Mouse (Mus musculus) heart, postnatal 10 days (tissue): Measurements from ENCODE around the gene B3gnt9. TPM values are rescaled to one million over a fixed set of nuclear protein-coding genes. Genes with fewer than 3 reads are reported as not detected.
"Not testable (repeated sequence)": the region's sequence is repeated elsewhere in the genome, so short reads cannot be mapped to it uniquely, and the experiment has no call there.

Experiments used
- DNase-seq, 2 experiments: peaks; one replicate each; pipeline ENCODE4 v3.0.0; 2021
- intact Hi-C: fragments of 180-260 bp; cut with DNase I; formaldehyde crosslinking; loops from one replicate; pipeline ENCODE4 v1.15.1; 2025
- total RNA-seq, 2 experiments: library from RNA; stranded (reverse); gene quantifications; 2 replicates each; pipeline ENCODE4 v1.2.3; 2021

The B3gnt9 gene
- total RNA-seq, 2 experiments from 2014 or later, result 8.9 to 9.5 TPM

DNA sequence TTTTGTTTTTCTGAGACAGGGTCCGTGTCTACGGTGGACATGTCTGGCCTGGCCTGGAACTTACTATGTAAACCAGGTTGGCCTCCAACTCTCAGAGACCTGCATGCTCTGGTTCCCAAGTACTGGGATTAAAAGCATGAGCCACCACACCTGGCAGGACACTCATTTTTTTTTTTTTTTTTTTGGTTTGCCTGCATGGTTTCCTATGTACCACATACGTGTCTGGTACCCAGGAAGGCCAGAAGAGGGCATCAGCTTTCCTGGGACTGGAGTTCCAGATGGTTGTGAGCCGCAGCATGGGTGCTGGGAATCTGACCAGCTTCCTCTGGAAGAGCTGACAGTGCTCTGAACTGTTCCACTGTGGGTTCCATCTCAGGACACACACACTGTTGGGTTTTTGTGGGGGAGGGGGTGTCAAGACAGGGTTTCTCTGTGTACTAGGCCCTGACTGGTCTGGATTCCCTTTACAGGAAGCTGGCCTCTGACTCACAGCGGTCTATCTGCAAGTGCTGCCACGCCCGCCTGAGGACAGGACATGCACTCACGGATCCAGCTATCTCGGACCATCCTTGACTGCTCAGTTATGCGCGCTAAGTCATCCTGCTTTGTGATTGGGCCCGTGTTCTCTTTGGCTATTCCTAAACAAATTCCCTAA, 6.5 kb upstream of the B3gnt9 start:
- no peak for DNase-seq
- intact Hi-C loops, result no loop called here

DNA sequence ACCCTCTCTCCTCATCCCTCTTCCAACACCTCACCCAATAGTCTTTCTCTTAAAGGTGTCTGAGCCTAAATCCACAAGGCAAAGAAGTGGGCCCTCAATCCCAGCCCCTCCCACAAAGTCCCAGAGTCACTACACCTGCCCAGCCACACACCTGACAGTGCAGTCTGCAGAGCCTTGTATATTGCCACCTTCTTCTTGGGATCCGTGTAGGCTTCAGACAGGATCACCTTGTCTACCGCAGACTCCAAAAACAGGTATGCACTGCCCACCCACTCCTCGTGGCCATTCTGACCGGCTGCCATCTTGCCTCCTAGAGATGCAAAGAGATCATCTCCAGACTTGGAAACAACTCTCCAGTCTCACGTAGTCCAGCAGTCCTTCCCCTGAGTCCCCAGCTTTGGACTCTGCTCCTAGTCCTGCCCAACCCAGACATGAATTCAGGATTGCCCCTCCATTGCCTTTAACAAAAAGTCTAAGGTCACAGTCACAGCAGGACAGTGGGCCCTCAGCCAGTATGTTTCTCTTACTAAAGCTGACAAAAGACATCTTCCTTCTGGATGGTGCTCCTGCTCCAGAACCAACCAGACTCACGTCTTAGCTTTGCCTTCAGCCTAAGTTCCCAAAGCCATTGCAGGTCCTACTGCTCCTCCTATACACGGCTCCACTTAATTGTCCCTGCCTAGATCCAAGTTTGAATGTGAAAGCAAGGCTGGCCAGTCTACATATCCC, 5.6 kb upstream of the B3gnt9 start:
- no peak for DNase-seq
- intact Hi-C loops, result no loop called here

GRCm38 (mm10) chr8:105259721-105260320, 4.9 kb upstream of the B3gnt9 start:
- peak; percentile 78 to 86 for DNase-seq
- intact Hi-C loops, result no loop called here

DNA sequence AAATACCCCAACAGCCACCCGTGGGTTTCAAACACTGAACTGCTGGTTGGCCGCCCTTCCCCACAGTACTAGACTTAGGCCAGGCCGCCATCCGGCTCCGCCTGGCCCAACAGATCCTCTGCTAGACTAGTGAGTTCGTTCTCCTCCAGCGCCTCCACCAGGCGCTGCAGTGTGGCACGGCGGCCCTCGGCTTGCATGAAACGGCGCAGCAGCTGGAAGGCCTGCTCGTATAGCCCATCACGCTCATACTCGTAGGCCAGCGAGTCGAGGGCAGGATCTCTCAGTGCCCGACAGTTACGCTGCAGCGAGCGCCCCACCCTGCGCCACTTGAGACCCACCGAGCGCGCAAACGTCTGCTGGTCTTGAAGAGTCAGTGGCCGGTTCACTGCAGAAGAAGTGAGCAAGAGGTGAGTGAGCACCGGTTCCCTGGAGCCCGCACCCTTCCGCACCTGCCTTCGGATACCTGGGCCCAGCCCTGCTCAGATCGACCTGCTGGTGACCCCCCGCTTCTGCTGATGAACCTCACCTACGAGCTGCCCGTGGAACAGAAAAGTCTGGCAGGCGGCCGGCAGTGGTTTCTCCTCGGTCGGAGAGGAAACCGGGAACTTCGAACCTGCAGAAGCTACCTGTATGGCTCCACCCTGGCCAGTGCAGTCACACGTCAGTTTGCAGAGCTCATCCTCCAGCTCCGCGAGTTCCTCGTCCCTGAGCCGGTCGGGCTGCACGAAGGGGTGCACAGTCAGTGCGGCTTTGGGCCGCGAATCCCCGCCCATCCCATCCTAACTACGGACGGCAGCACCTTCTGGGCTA, 4.2 kb upstream of the B3gnt9 start:
- intact Hi-C loops, result no loop called here
- peak in 1 of 2 experiments; percentile 33 for DNase-seq

- intact Hi-C loops, result no loop called here
- no peak for DNase-seq
Measured at GRCm38 (mm10) chr8:105257318-105258114, 2.6 kb upstream of the B3gnt9 start.

DNA sequence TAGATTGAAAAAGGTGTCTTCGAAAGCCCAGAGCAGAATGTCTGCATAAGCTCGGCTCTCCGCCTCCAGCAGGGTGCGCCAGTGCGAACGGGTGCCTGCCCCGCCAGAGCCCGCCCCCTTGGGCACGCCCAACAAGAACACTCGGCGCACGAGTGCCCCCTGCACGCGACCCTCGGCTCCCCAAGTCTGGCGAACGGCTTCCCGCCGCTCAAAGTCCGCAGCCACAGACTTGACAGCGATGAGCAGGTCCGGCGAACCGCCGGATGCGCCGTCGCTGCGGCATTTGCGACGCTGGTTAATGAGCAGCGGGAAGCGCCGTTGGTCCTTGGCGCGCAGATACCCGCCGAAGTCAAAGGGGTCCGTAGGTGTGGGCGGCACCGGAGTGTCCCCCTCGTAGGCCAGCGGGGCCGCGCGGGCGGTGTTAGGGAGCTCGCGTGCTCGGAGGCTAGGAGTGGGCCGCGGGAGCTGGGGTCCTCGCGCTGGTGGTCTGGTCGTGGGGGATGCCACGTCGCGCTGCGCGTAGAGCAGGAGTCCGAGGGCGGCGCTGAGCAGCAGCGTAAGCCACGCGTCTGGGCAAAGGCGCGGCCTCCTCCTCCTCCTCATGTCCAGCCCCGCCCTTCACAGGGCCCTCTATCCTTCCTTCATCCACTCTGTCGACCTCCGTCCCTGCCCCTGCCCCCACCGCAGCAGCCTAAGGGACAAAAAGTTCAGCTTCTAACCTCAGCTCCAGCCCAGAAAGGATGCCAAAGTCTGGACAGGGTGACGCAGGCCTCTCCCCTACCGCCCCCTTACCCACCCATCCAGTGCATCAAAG, 594 bp downstream of the B3gnt9 start:
- DNase-seq, result peak; percentile 92 to 95
- intact Hi-C loops, result loop anchor here (1.0 kb wide), 1 partner anchor 29 kb away; no protein-coding TSS in a partner anchor

- DNase-seq, result no peak
- intact Hi-C loops, result loop anchor here (1.0 kb wide), 1 partner anchor 30 kb away; no protein-coding TSS in a partner anchor
Measured at GRCm38 (mm10) chr8:105253766-105254151, 1.2 kb downstream of the B3gnt9 start.

DNA sequence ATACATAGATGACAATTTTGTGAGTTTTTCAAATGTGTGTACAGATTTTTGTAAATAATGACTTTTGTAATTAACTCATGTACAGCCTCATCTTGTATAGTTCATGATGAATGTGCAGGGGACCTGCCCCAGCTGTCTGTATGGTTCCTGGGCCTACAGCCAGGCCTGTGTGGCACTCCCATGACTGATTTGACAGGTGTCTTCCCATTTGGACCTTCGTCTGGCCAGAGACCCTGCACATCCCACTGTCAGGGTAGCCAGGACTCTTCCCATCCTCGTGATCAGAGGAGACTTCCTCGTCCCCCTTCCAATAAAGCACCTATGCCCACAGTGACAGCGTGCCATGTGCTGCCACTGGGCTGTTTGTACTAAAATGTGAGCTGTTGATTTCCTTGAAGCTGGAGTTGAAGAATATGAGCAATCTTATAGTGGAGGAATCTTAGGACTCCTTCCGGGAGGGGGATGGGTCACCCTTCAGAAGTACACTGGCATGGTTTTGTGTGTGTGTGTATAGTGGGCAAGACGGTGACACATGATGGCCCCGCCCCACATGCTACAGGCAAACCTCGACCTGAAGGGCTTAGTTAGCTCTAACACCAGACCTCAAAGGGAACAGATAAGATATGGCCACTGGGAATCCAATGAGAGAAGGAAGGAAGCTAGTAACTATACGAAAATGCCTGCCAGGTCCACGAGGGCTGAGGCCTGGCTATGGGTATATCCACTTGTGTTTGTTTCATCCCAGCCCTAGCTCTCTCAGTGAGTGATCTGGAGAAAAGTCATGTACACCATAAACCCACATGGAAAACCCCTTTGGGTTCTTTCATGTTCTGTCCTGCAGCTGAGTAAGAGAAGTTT, 2.0 kb downstream of the B3gnt9 start:
- intact Hi-C loops, result no loop called here
- DNase-seq, result no peak

DNA sequence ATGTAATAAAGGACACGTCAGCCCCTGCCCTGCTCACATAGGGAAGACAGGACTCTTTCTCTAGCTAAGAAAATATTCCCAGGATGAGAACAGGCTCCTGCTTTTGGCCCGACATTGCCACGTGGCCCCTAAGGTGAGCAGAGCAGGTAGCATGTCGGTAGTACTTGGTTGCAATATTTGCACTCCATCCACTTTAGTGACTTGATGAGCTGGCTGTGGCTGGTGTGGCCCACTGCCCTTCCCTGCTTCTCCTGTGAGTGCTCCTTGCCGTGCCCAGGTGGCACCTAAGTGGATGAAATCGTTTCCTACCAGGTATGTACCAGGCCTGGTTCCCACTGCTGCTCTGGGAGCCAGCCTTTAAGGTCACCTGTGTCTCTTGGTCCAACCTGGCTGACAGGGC, 3.0 kb downstream of the B3gnt9 start:
- no peak for DNase-seq
- intact Hi-C loops, result no loop called here

DNA sequence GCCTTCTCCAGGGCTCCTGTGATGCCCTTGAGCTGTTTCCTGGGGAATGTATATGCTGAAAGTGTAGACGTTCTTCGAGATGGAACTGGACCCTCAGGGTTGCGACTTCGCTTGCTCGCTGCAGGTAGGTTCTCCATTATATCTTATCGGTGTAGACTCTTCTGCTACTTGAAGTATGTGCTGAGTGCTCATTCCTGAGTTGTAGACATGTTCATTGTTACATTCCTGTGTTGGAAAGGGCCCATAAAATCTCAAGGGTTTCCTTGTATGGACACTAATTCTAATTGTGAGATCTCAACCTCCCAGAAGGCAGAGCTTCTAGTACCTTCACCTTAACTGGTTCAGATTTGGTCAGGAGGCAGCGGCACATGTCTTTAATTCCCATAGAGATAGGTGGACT, 13.9 kb downstream of the B3gnt9 start:
- intact Hi-C loops, result no loop called here
- DNase-seq, result no peak

- DNase-seq, result no peak
- intact Hi-C loops, result no loop called here
Measured at GRCm38 (mm10) chr8:105237442-105238142, 17.4 kb downstream of the B3gnt9 start.

- DNase-seq, result no peak
- intact Hi-C loops, result no loop called here
Measured at GRCm38 (mm10) chr8:105235206-105235605, 19.7 kb downstream of the B3gnt9 start.

DNA sequence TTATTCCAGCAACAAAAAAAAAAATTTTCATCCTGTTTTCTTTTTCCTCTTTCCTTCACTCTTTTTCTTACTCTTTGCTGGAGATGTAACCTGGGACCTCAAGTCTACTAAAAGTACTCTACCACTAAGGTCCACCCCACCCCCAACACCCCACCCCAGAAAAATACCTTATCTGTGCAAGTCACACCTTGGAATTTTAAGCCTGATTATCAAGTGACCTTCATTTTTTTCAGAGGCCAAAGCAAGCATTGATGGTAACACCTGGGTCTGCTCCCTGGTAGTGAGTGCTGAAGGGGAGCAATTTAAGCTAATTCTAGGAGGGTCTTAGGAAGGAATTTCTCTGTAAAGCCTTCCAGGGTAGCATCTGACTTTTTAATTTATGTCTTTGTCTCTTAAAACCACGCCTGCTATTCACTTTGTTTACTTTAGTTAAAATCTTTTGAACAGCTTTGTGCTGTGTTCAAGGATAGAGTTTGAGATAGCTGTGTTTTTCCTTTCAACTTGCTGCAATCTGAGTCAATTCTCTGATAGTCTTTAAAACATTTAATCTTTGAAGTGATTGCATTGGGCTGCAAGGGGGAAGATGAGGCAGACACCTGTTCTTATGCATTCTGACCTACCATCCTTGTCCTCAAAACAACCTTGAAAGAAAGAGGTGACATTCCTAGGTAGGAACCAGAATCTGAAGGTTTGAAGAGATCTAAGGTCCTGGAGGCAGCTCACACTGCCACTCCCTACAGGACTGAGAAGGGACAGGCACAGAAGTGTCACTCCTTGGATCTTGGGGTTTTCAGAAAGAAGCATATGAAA, 21.6 kb downstream of the B3gnt9 start:
- intact Hi-C loops, result no loop called here
- DNase-seq, result no peak

DNA sequence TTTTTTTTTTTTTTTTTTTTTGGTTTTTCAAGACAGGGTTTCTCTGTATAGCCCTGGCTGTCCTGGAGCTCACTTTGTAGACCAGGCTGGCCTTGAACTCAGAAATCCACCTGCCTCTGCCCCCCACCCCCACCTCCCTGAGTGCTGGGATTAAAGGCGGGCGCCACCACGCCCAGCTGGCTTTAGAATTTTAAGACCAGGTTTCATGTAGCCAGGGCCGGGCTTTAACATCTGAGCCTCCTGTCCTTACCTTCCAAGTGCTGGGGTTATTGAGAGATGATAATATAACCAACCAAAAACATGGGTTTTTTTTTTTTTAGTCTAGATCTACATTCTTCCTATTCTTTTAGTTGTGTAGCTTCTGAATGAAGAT, 22.6 kb downstream of the B3gnt9 start:
- intact Hi-C loops, DNase-seq: not testable (repeated sequence)

DNA sequence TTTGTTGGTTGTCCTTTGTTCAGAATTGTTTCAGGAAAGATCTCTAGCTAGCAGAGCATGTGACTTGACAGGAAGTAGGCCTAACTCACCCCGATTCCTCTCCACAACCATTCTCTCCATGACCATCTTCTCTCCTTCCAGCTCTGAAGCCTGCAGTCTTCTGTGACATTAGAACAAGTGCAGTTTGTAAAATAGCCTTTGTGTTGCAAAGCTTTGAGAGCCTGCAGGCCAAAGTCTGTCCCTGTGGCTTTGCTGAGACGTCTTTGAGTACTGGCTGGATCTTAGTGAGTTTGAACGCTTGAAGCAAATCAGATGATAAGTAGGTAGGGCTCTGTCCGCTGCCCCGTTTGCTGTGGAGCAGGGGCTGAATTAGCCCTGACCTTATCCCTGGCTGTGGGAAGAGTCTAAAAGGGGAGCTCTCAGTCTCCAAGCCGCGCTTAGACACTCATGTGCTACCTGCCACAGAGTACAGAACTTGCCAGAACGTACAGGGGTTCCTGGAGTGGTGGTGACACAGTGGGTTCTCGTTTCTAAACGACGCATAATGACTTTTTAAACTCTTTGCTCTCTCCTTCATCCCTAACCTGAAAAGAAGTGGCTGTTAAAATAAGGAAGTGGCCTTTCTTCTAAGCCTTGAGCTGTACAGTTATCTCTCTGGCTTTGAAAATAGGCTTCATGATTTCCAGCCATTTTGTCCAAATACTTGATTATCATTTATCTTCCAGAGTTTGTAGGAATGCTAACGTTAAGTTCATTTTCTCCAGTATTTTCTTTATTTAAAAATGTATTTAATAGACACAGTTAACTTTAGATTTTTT, 23.2 kb downstream of the B3gnt9 start:
- no peak for DNase-seq
- intact Hi-C loops, result no loop called here

DNA sequence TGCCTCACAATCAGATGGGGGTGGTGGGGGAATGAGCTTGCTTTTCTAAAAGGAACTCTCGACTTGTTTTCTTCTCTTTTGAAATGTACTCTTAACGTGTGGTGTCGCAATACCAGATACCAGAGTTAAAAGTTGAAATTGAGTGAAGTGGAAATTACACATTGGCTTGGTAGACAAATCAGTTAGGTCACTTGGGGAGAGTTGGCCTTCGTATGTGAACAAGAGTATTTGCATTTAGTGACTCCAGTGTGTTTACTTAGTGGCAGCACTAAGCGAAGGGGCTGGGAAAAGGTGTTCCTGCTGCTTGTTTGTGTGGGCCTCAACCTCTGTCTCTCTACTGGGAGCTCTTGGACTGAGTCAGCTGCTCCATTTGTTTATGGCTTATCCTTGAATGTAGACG, 29.0 kb downstream of the B3gnt9 start:
- no peak for DNase-seq

More for the DNA sequence above, 29.0 kb downstream of the B3gnt9 start:
- intact Hi-C loops, result no loop called here
